Mouse (Mus musculus): ENCODE data around the gene Uhrf2. TPM values are rescaled to one million over a fixed set of nuclear protein-coding genes. Genes with fewer than 3 reads are reported as not detected.

The Uhrf2 gene
- total and polyA plus RNA-seq, 2 experiments from 2014 or later = 25.7 to 52.6 TPM

DNA sequence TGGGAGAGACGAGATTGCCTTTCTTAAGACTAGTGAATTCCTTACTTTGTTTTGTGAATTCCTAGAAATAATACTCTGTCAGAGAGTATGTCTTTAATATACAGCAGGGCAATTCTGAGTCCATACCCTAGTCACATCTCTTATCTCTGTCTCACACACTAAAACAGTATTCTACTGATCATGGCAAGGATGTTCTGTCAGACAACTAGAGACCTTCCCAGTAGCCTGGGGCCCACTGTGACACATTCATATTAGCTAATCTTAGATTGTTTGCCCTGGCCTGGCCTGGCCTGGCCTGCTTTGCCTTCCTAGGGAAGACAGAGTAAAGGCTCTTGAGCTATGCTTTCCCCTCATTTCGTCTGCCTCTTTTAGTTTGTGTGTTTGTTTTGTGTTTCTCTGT lies 20.3 kb downstream of the Uhrf2 start:
- Histone ChIP-seq H3K4me3 (ENCODE audit: low read length) (no peak overlapping the region), H3K36me3 (ENCODE audit: insufficient read depth, low read length) (no peaks in the 10 kb centered on the region), H3K9me3 (ENCODE audit: low read length) (no peaks in the 10 kb centered on the region), H3K27me3 (ENCODE audit: insufficient read depth, low read length) (no peaks in the 10 kb centered on the region), H3K9ac (replicated peaks; ENCODE audit: low read length) (no peak overlapping the region), H3K27ac (no peak overlapping the region), H3K4me2 (ENCODE audit: low read depth, low read length) (no peak overlapping the region), H3K4me1 (ENCODE audit: insufficient read depth, low read length) (no peaks in the 10 kb centered on the region)
- DNase-seq (ENCODE audit: low spot score) = no peak
- ATAC-seq = no peak
- WGBS = 83% methylated on average over 2 of the region's 2 CpGs
- no peak for TF ChIP-seq CTCF (IDR thresholded peaks at IDR 0.05; ENCODE audit: low read depth)

DNA sequence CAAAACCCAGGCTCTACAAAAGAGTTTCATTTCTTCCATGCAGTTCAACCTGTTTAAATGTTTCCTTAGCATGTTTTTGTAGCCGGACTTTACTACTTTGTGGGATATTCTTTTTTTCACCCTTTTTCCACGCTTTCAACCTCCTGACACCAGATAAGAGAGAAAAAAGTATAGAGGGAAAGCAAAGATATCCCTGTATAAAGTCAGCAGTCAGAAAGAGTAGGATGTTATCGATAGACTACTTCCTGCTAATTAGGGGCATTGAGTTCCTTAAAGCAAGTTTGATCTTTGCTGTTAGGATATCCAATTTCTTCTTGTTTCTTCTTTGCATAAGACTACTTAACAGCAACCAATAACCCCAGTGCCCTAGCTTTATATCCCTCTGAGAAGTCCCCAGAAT lies 21.2 kb downstream of the Uhrf2 start:
- H3K4me2 ChIP-seq (ENCODE audit: low read depth, low read length) = no peak overlapping the region
- no peaks in the 10 kb centered on the region for H3K4me1 ChIP-seq (ENCODE audit: insufficient read depth, low read length)
- H3K27me3 ChIP-seq (ENCODE audit: insufficient read depth, low read length) = no peaks in the 10 kb centered on the region
- no peak for ATAC-seq
- WGBS = 96% methylated on average over 3 of the region's 3 CpGs
- H3K4me3 ChIP-seq (ENCODE audit: low read length) = no peak overlapping the region
- no peak overlapping the region for H3K9ac ChIP-seq (replicated peaks; ENCODE audit: low read length)
- no peaks in the 10 kb centered on the region for H3K9me3 ChIP-seq (ENCODE audit: low read length)
- no peaks in the 10 kb centered on the region for H3K36me3 ChIP-seq (ENCODE audit: insufficient read depth, low read length)
- TF ChIP-seq CTCF (IDR thresholded peaks at IDR 0.05; ENCODE audit: low read depth) = no peak
- DNase-seq (ENCODE audit: low spot score) = no peak
- H3K27ac ChIP-seq = no peak overlapping the region

DNA sequence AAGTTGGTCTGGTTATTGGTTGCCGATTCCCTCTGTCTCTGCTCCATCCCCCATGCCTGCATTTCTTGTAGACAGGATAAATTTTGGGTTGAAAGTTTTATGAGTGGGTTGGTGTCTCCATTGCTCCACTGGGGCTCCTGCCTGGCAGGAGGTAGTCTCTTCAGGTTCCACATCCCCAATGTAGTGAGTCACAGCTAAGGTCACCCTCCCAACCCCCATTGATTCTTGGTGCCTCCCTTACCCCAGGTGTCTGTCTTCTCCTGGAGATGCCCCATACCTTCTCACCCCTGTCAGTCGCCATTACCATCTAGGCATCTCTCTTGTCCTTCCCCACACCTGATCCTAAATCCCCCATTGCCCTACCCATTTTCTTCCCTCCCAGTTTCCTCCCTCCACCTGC lies 23.9 kb downstream of the Uhrf2 start:
- TF ChIP-seq CTCF (IDR thresholded peaks at IDR 0.05; ENCODE audit: low read depth) = no peak
- H3K4me1 ChIP-seq (ENCODE audit: insufficient read depth, low read length) = no peaks in the 10 kb centered on the region
- no peak overlapping the region for H3K27ac ChIP-seq
- no peaks in the 10 kb centered on the region for H3K9me3 ChIP-seq (ENCODE audit: low read length)
- H3K4me3 ChIP-seq (ENCODE audit: low read length) = no peak overlapping the region
- H3K27me3 ChIP-seq (ENCODE audit: insufficient read depth, low read length) = no peaks in the 10 kb centered on the region
- H3K9ac ChIP-seq (replicated peaks; ENCODE audit: low read length) = no peak overlapping the region
- H3K36me3 ChIP-seq (ENCODE audit: insufficient read depth, low read length) = no peaks in the 10 kb centered on the region
- DNase-seq (ENCODE audit: low spot score) (no peak), ATAC-seq (no peak)
- H3K4me2 ChIP-seq (ENCODE audit: low read depth, low read length) = no peak overlapping the region
- WGBS = 98% methylated on average over 2 of the region's 2 CpGs

DNA sequence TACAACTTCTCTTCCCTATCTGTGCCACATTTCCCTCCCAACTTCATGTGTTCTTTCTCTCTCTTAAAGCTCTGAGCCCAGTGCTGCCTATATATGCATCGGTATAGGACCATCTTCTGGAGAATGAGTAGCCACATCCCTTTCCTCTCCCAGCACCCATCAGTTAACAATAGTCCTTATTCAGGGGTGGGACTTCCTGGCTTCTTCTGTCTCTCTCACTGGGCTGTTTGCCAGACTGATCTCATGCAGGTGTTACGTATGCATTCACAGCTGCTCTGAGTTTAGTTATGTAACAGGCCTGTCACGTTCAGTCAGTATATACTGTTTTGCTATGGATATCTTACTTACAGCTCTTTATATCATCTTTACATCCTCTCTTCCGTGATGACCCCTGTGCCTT lies 35.5 kb downstream of the Uhrf2 start:
- ATAC-seq = no peak
- H3K4me3 ChIP-seq (ENCODE audit: low read length) = no peak overlapping the region
- H3K9me3 ChIP-seq (ENCODE audit: low read length) = no peaks in the 10 kb centered on the region
- H3K9ac ChIP-seq (replicated peaks; ENCODE audit: low read length) = no peak overlapping the region
- no peak for DNase-seq (ENCODE audit: low spot score)
- TF ChIP-seq CTCF (IDR thresholded peaks at IDR 0.05; ENCODE audit: low read depth) = no peak
- 64% methylated on average over 4 of the region's 4 CpGs for WGBS
- H3K4me1 ChIP-seq (ENCODE audit: insufficient read depth, low read length) = no peaks in the 10 kb centered on the region
- H3K27me3 ChIP-seq (ENCODE audit: insufficient read depth, low read length) = no peaks in the 10 kb centered on the region
- H3K4me2 ChIP-seq (ENCODE audit: low read depth, low read length) = no peak overlapping the region
- H3K27ac ChIP-seq = no peak overlapping the region
- no peaks in the 10 kb centered on the region for H3K36me3 ChIP-seq (ENCODE audit: insufficient read depth, low read length)

DNA sequence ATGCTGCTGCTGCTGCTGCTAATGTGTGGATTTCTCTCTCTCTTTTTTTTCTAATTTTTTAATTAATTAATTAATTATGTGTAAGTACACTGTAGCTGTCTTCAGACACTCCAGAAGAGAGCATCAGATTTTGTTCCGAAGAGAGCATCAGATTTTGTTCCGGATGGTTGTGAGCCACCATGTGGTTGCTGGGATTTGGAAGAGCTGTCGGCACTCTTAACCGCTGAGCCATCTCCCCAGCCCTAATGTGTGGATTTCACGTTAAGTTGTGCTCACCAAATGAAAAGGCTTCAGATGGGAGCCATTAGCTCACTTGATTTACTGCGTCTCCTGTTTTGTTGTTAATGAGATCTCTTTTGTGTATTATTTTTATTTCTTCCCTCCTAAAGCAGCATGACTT lies 59.9 kb downstream of the Uhrf2 start:
- H3K4me2 ChIP-seq (ENCODE audit: low read depth, low read length) = no peak overlapping the region

DNA sequence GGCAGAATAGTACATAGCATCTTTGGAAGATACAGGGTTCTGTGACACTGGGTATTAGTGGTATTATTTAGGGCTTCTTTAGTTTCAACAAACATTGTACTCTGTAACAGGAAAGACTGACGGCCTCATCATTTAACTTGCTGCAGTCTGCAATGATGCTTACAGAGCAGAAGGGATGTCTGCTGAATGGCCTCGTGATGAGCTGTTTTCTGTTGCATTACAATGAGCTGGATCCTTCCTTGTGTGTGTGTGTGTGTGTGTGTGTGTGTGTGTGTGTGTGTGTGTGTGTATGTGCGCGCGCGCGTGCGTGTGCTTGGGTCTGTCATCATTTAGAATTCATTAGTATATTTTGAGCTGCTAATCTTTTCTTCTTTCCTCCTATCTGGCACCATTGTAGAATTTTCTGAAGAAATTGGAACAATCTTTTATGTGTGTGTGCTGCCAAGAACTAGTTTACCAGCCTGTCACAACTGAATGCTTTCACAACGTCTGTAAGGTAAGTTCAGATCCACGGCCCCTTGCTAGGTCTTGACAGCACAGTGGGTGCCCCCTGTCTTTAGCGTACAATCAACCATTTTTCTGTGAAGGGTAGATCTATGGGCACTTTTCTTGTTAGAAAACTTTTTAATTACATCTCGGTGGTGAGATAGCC lies 61.5 kb downstream of the Uhrf2 start:
- DNase-seq (ENCODE audit: low spot score) = no peak
- 73% methylated on average over 12 of the region's 12 CpGs for WGBS
- Histone ChIP-seq H3K27ac (no peak overlapping the region), H3K4me3 (ENCODE audit: low read length) (no peak overlapping the region), H3K27me3 (ENCODE audit: insufficient read depth, low read length) (no peaks in the 10 kb centered on the region), H3K4me1 (ENCODE audit: insufficient read depth, low read length) (no peaks in the 10 kb centered on the region), H3K9me3 (ENCODE audit: low read length) (no peaks in the 10 kb centered on the region), H3K4me2 (ENCODE audit: low read depth, low read length) (no peak overlapping the region), H3K36me3 (ENCODE audit: insufficient read depth, low read length) (peaks cover 40% of the 10 kb centered on the region), H3K9ac (replicated peaks; ENCODE audit: low read length) (no peak overlapping the region)
- no peak for TF ChIP-seq CTCF (IDR thresholded peaks at IDR 0.05; ENCODE audit: low read depth)
- no peak for ATAC-seq

More for the DNA sequence above, 59.9 kb downstream of the Uhrf2 start:
- Histone ChIP-seq H3K36me3 (ENCODE audit: insufficient read depth, low read length) (peaks cover 42% of the 10 kb centered on the region), H3K9me3 (ENCODE audit: low read length) (no peaks in the 10 kb centered on the region), H3K27me3 (ENCODE audit: insufficient read depth, low read length) (no peaks in the 10 kb centered on the region), H3K4me3 (ENCODE audit: low read length) (no peak overlapping the region), H3K27ac (no peak overlapping the region), H3K9ac (replicated peaks; ENCODE audit: low read length) (no peak overlapping the region), H3K4me1 (ENCODE audit: insufficient read depth, low read length) (no peaks in the 10 kb centered on the region)
- 67% methylated on average over 6 of the region's 6 CpGs for WGBS
- no peak for TF ChIP-seq CTCF (IDR thresholded peaks at IDR 0.05; ENCODE audit: low read depth)
- DNase-seq (ENCODE audit: low spot score) (no peak), ATAC-seq (peak; percentile 35; the same call in 1 of the 2 replicates)

DNA sequence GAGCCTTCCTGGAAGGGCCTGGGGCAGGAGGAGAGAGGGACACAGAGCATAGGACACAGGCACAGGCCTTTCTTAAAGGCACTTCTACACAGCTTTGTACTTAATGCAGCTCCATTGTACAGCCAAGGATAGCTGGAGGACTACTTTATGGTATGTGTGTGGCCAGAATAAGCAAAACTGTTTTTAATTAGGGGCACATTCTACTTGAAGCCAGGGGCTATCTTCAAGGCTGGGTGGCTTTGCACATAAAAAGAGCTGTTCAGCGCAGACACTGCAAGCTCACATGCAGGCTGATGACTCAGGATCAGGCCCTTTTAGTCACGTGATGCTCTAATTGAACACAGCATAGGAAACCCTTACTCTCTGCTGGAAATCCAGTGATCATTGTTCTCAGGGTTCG lies 65.9 kb downstream of the Uhrf2 start:
- peak; percentile 47 for DNase-seq (ENCODE audit: low spot score)
- no peak for TF ChIP-seq CTCF (IDR thresholded peaks at IDR 0.05; ENCODE audit: low read depth)

More for the DNA sequence above, 65.9 kb downstream of the Uhrf2 start:
- H3K4me3 ChIP-seq (ENCODE audit: low read length) = no peak overlapping the region
- H3K9ac ChIP-seq (replicated peaks; ENCODE audit: low read length) = no peak overlapping the region
- H3K4me1 ChIP-seq (ENCODE audit: insufficient read depth, low read length) = no peaks in the 10 kb centered on the region
- peak; percentile 72 for ATAC-seq
- peak overlapping the region; percentile 28; the same call in 1 of the 2 replicates for H3K27ac ChIP-seq
- no peaks in the 10 kb centered on the region for H3K9me3 ChIP-seq (ENCODE audit: low read length)
- peaks cover 31% of the 10 kb centered on the region for H3K36me3 ChIP-seq (ENCODE audit: insufficient read depth, low read length)
- H3K4me2 ChIP-seq (ENCODE audit: low read depth, low read length) = no peak overlapping the region
- H3K27me3 ChIP-seq (ENCODE audit: insufficient read depth, low read length) = no peaks in the 10 kb centered on the region
- WGBS = 34% methylated on average over 3 of the region's 3 CpGs
